Mouse (Mus musculus) MEL-GATA-1-ER (cell line): Measurements from ENCODE around the gene Pik3ca.

Source experiments
- DNase-seq: peaks from one replicate; pipeline ENCODE4 v3.0.0-alpha.2; 2012; ENCODE audit warnings: low read depth; ENCODE audit errors: extremely low read depth

Gene Pik3ca

GRCm38 (mm10) chr3:32441710-32442109, 44.2 kb downstream of the Pik3ca start:
- no peak for DNase-seq

- DNase-seq: no peak
Observed at GRCm38 (mm10) chr3:32454329-32455021, 57.0 kb downstream of the Pik3ca start.

GRCm38 (mm10) chr3:32459777-32460176, 62.3 kb downstream of the Pik3ca start:
- DNase-seq: peak; percentile 11

DNA sequence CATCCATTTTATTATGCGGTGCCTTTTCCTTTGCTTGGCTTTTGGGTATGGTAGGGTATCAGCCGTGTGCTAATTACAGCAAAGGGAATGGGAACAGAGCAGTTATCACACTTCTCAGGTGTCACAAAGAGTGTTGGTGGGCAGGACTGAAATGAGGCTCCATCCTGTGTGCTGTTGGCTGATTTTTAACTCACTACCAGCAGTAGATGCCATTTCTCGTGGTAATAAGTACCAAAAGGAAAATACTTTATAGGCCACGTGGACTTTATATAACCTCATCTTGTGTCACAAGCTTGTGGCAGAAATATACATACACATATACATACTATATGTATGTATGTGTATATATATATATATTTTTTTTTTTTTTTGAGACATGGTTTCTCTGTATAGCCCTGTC, 69.8 kb downstream of the Pik3ca start:
- no peak for DNase-seq

- no peak for DNase-seq
Observed at GRCm38 (mm10) chr3:32468411-32468810, 70.9 kb downstream of the Pik3ca start.

DNA sequence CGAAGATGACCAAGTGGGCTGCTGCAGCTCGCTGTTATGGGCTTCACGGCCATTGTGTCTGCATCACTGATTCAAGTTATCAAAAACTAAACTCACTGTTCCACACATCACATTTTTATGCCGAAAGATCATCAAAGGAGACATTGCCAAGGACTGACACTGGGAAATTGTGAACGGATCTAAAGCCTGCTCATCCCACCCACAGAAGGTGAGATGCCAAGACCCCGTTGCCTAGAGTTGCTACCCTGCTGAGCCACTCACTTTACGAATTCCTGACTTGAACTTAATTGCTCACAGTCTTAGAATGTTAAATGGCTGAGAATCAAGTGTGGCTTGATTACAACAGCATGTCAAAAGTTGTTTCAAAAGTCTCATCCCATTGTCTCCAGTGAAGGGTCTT, 73.0 kb downstream of the Pik3ca start:
- DNase-seq: no peak

DNA sequence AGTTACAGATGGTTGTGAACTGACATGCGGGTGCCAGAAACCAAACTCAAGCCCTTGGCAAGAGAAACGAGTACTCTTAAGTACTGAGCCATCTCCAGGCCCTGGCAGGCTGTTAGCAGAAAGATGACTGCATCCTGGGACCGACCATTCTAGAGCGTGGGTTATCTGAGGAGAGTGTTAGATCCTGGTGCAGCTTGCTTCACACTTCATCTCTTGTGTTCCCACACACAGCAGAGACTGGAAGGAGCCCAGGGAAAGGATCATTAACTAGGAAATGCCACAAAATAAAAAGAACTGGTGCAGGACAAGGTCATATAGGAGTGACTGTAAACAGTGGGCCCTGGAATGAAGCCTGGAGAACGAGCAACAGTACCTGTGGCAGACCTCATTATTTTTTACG, 73.6 kb downstream of the Pik3ca start:
- DNase-seq: no peak

DNA sequence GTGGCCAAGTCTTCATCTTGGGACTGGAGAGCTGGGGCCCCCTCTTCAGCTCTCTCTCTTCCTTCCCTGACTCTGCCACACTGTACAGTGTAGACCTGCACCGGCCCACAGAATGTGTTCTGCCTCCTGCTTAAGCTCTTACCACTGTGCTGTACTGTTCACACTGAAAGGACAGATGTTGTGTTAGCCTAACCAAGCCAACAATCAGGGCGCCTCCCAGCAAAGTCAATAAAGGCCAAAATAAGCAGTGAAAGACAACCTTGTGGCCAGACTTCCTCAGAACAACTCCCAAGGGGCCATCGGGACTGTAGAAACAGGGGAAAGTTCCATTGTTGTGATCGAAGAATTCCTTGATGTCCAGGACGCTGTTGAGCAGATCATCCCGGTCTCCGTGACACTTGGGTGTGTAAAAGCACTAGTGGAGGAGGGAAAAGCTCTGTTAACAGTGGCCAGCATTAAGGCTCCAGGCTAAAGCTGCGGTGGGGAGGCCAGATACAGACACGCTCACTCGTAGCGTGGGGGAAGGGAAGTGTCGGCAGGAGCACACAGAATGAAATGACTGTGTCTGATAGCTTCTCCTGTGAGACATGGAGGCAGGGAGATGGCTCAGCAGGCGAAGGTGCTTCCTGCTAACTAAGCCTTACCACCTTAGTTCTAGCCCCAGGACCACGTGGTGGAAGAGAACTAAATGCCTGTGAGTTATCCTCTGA, 74.9 kb downstream of the Pik3ca start:
- DNase-seq: no peak

GRCm38 (mm10) chr3:32473184-32473583, 75.7 kb downstream of the Pik3ca start:
- no peak for DNase-seq

- no peak for DNase-seq
Observed at GRCm38 (mm10) chr3:32479961-32480360, 82.5 kb downstream of the Pik3ca start.

- DNase-seq: no peak
Observed at GRCm38 (mm10) chr3:32483035-32483434, 85.6 kb downstream of the Pik3ca start.

DNA sequence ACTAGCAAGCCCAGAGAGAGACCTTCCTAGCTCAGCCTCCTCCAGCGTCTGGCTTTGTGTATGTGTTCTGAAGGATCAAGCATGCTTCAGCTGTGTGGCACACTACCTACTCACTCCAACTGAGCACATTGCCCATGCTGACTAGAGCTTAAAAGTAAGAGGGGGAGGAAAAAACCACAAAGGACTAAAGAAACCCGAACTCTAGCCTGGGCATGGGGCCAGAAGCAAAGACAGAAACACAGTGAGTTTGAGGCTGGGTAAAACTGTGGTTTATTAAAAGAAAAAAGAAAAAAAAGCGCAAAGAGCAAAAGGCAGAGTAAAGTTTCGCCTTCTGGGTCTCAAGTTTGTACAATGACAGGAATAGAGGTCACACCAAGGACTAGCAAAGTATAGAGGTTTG, 89.1 kb downstream of the Pik3ca start:
- no peak for DNase-seq

GRCm38 (mm10) chr3:32488172-32488571, 90.7 kb downstream of the Pik3ca start:
- DNase-seq: no peak

- no peak for DNase-seq
Observed at GRCm38 (mm10) chr3:32490076-32490927, 92.8 kb downstream of the Pik3ca start.

- DNase-seq: no peak
Observed at GRCm38 (mm10) chr3:32490928-32491315, 93.5 kb downstream of the Pik3ca start.

- DNase-seq: no peak
Observed at GRCm38 (mm10) chr3:32492097-32493090, 94.9 kb downstream of the Pik3ca start, which contains the start of gene Kcnmb3. Gene Kcnmb3, minus strand, starts transcription at chr3:32492231.

GRCm38 (mm10) chr3:32494387-32495087, 97.1 kb downstream of the Pik3ca start:
- peak; percentile 26 for DNase-seq

GRCm38 (mm10) chr3:32495088-32495770, 97.8 kb downstream of the Pik3ca start:
- DNase-seq: no peak

DNA sequence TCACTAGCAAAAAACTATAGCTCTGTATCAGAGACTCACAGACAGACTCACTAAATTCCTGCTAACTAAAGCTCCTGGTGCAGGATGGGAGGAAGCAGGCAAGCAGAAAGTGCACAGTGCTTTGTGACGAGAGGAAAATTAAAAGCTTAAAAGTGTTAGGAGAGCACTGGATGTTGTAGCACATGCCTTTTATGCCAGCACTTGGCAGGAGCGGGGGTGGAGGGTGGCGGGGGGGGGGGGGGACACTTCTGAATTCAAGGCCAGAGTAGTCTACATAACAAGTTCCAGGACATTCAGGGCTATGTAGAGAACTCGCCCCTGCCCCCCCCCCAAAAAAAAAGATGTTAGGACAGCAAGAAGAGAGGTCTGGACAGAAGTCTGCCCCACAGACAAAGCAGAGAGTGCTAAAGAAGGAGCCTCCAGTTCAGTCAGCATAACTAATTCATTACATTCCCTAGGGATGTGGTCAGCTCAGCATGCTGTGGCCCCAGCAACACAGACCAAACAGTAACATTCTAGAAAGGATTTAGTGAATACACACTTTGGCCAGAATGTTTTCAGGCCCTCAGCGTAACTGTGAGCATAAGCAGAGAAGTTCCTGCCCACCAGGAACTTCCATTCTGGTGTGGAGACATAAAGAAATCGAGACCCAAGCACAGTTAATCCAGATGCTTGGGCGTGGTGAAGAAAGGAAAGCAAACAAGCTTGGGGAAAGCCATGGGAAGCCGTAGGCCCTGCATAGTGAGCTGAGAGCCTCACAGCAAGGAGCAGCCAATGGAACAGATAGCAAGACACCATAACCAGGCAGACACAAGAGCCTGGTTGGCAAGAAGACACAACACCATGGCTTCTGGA, 98.6 kb downstream of the Pik3ca start:
- no peak for DNase-seq
